Mouse (Mus musculus) limb, embryonic 13.5 days (tissue): ENCODE data around the gene Lims1. TPM values are rescaled to one million over a fixed set of nuclear protein-coding genes. Genes with fewer than 3 reads are reported as not detected.

ENCODE experiments used
- polyA plus RNA-seq: library from polyadenylated mRNA; unstranded; fragments of >200 nt; fragmentation: Nextera tagmentation; extraction: Ambion mirVana; gene quantifications from 2 replicates; pipeline ENCODE4 v1.2.1, GENCODE M21; 2015

Gene Lims1
- polyA plus RNA-seq, 1 experiment from 2014 or later: 141 TPM

Other genes with a start within 250 kb of the Lims1 start
- not detected in 2 replicates for gene AW822073, start 98.5 kb upstream of the Lims1 start, polyA plus RNA-seq
- gene Duxf3, start 90.8 kb upstream of the Lims1 start, polyA plus RNA-seq: not detected in 2 replicates
- not detected in 2 replicates for gene Gm4981, start 86.8 kb upstream of the Lims1 start, polyA plus RNA-seq
- 67.0 and 71.3 TPM in 2 replicates for gene Gcc2, start 68.0 kb upstream of the Lims1 start, polyA plus RNA-seq
- gene Ranbp2, start 123.5 kb downstream of the Lims1 start, polyA plus RNA-seq: 24.8 and 26.2 TPM in 2 replicates
- gene Ccdc138, start 174.5 kb downstream of the Lims1 start, polyA plus RNA-seq: 12.7 TPM in 2 replicates